Mouse (Mus musculus) heart, embryonic 15.5 days (tissue): ENCODE data around the gene H13. TPM values are rescaled to one million over a fixed set of nuclear protein-coding genes. Genes with fewer than 3 reads are reported as not detected.

Experiments
- ATAC-seq: fragments of 200-750 bp; cut with Nextera tagmentation; replicated peaks from 2 replicates; pipeline ENCODE4 v1.8.0; 2017; ENCODE audit warnings: low read depth, moderate TSS enrichment; ENCODE audit not compliant: insufficient number of reproducible peaks, insufficient read depth, low FRiP score
- H3K27ac ChIP-seq: fragments of 300-500 bp; sonication (generic); 2 replicates; pipeline ENCODE4 v1.5.1; 2015; ENCODE audit warnings: mild to moderate bottlenecking, inconsistent platforms
- H3K27me3 ChIP-seq: fragments of 300-500 bp; sonication (generic); 2 replicates; pipeline ENCODE4 v1.6.1; 2015; ENCODE audit warnings: inconsistent platforms
- H3K36me3 ChIP-seq: fragments of 300-500 bp; sonication (generic); 2 replicates; pipeline ENCODE4 v1.6.1; 2015; ENCODE audit warnings: mild to moderate bottlenecking, inconsistent platforms
- H3K4me1 ChIP-seq: fragments of 300-500 bp; sonication (generic); replicated peaks from 2 replicates; pipeline ENCODE4 v1.6.1; 2015; ENCODE audit warnings: inconsistent platforms
- H3K4me2 ChIP-seq: fragments of 300-500 bp; sonication (generic); 2 replicates; pipeline ENCODE4 v1.6.1; 2015; ENCODE audit warnings: inconsistent platforms, mild to moderate bottlenecking, moderate library complexity
- H3K4me3 ChIP-seq: fragments of 300-500 bp; sonication (generic); 2 replicates; pipeline ENCODE4 v1.5.1; 2015; ENCODE audit warnings: mild to moderate bottlenecking, inconsistent platforms
- H3K9ac ChIP-seq: fragments of 300-500 bp; sonication (generic); 2 replicates; pipeline ENCODE4 v1.6.1; 2015; ENCODE audit warnings: mild to moderate bottlenecking, inconsistent platforms
- H3K9me3 ChIP-seq: fragments of 300-500 bp; sonication (generic); replicated peaks from 2 replicates; pipeline ENCODE4 v1.6.1; 2016; ENCODE audit warnings: inconsistent platforms
- WGBS: fragments of 180-500 bp; shearing (Covaris S2); methylation state at CpG from one replicate; pipeline ENCODE4 v1.1.7; 2015; ENCODE audit warnings: mixed read lengths; 5-methylcytosine and 5-hydroxymethylcytosine counted together
- polyA plus RNA-seq: library from polyadenylated mRNA; unstranded; fragments of >200 nt; fragmentation: Nextera tagmentation; extraction: Ambion mirVana; gene quantifications from 2 replicates; pipeline ENCODE4 v1.2.1, GENCODE M21; 2015

H13 gene
- polyA plus RNA-seq, 1 experiment from 2014 or later, result 70.6 TPM

DNA sequence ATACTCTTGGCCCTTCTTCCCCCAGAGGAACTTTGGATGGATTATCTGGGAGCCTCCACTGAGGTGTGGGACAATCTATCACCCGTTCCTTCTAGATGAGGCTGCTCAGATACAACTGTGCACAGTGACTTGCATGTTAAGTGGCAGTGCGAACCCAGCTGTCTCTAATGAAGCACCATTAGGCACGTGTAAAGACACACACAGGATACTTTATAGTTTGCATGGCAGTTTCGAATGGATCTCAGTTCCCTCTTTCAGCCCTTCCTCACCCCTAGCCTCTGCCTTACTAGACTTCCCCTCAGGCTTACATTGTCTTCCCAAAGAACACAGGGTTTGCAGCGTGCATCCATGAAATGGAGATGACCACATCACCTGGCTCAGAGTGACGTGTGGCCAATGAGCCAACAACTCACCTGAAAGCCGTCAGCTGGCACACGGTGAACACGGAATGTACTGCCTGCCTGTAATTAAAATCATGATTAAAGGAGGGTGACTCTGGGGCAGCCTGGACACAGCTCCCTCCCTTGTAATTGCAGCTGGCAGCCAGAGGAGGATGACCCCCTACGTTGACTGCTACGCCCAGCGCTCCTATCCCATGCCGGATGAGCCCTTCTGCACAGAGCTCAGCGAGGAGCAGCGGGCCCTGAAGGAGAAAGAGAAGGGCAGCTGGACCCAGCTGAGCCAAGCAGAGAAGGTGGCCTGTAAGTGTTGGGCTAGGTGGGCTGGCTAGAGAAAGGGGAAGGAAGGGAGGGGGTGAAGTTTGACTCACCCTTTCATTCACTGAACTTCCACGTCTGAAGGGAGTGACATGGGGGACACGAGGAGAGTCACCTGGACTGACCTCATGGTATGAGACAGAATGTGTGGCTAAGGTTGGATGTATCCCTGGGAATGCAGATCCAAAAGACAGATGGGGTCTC lies 87.5 kb downstream of the H13 start:
- Histone ChIP-seq H3K4me3 (no peak overlapping the region), H3K9me3 (no peaks in the 10 kb centered on the region), H3K4me1 (peaks cover 20% of the 10 kb centered on the region), H3K27ac (no peak overlapping the region), H3K36me3 (no peaks in the 10 kb centered on the region), H3K4me2 (no peak overlapping the region), H3K27me3 (no peaks in the 10 kb centered on the region; the same call in 1 of the 2 replicates), H3K9ac (no peak overlapping the region)
- 76% methylated on average over 17 of the region's 17 CpGs for WGBS
- ATAC-seq, result no peak

DNA sequence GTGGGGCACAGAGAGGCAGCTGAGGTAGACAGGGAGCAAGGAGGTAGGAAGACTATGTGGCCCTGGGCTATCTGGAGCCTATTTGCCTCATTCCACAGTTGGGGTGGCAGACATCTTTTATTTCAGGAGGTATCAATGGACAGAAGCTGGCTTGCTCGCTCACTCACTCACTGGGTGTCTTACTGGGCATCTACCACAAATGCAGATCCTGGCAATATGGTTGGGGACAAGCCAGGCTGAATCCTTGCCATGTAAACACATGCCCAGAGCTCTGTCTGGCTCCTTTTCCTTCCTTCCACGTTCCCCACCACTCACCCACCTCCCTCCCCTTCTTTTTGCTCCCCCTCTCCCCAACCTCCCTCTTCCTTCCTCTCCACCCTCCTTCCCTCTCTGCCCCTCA lies 88.2 kb downstream of the H13 start:
- 70% methylated on average over 2 of the region's 2 CpGs for WGBS
- Histone ChIP-seq H3K4me2 (no peak overlapping the region), H3K36me3 (no peaks in the 10 kb centered on the region), H3K27ac (no peak overlapping the region), H3K4me1 (peaks cover 20% of the 10 kb centered on the region), H3K9me3 (no peaks in the 10 kb centered on the region), H3K9ac (no peak overlapping the region), H3K27me3 (no peaks in the 10 kb centered on the region; the same call in 1 of the 2 replicates), H3K4me3 (no peak overlapping the region)
- no peak for ATAC-seq

Other genes with a start within 250 kb of the H13 start
- not detected in 2 replicates for gene Defb23, start 204.8 kb upstream of the H13 start, polyA plus RNA-seq
- not detected in 2 replicates for gene Defb20, start 192.4 kb upstream of the H13 start, polyA plus RNA-seq
- not detected in 2 replicates for gene Defb22, start 179.3 kb upstream of the H13 start, polyA plus RNA-seq
- gene Defb26, start 157.8 kb upstream of the H13 start, polyA plus RNA-seq, result not detected in 2 replicates
- not detected in 2 replicates for gene Defb28, start 151.2 kb upstream of the H13 start, polyA plus RNA-seq
- not detected in 2 replicates for gene Defb29, start 129.4 kb upstream of the H13 start, polyA plus RNA-seq
- gene Gm17416, start 100.1 kb upstream of the H13 start, polyA plus RNA-seq, result not detected in 2 replicates
- not detected in 2 replicates for gene Defb21, start 96.7 kb upstream of the H13 start, polyA plus RNA-seq
- 0.57 and 0.88 TPM in 2 replicates for gene Defb19, start 89.1 kb upstream of the H13 start, polyA plus RNA-seq
- not detected in 2 replicates for gene Defb45, start 70.1 kb upstream of the H13 start, polyA plus RNA-seq
- not detected in 2 replicates for gene Defb36, start 65.1 kb upstream of the H13 start, polyA plus RNA-seq
- gene Defb25, start 46.4 kb upstream of the H13 start, polyA plus RNA-seq, result 0.77 and 0.86 TPM in 2 replicates
- gene Rem1, start 42.5 kb upstream of the H13 start, polyA plus RNA-seq, result 12.1 and 12.7 TPM in 2 replicates
- gene Mcts2, start 17.6 kb downstream of the H13 start, polyA plus RNA-seq, result 18.9 and 20.3 TPM in 2 replicates
- gene Id1, start 66.8 kb downstream of the H13 start, polyA plus RNA-seq, result 61.9 and 63.1 TPM in 2 replicates
- gene Cox4i2, start 84.7 kb downstream of the H13 start, polyA plus RNA-seq, result 20.8 and 24.2 TPM in 2 replicates
- 69.5 and 80.7 TPM in 2 replicates for gene Bcl2l1, start 162.3 kb downstream of the H13 start, polyA plus RNA-seq
- 47.3 and 49.9 TPM in 2 replicates for gene Tpx2, start 178.5 kb downstream of the H13 start, polyA plus RNA-seq
- gene Mylk2, start 241.9 kb downstream of the H13 start, polyA plus RNA-seq, result 0.11 and 0.15 TPM in 2 replicates